16 mouse cellular contexts compared by ENCODE assay signal in genomic region chr4:128087704-128088103, GRCm38 (mm10).
DNase-seq lines count a peak whose midpoint lies in the region; ATAC-seq lines count a peak whose summit lies in the region.
"Had no signal": no experiment of that assay in that cellular context is flagged by ENCODE, and none has a peak within 500 bp of the region (broad histone marks: within the 10 kb centered on the region; RNA-seq: fewer than 3 reads in every experiment).

No protein-coding gene starts in this region.

- no peak overlapping the region for H3K9ac ChIP-seq in kidney, embryonic 16.5 days (replicated peaks; ENCODE audit: low read length)
- H3K9ac ChIP-seq in hindbrain, embryonic 16.5 days (ENCODE audit: low read depth, low read length), result no peak overlapping the region
- H3K9ac ChIP-seq: embryonic facial prominence, embryonic 12.5 days had no signal

- H3K4me2 ChIP-seq in kidney, embryonic 16.5 days (replicated peaks; ENCODE audit: low read depth, low read length), result no peak overlapping the region
- H3K4me2 ChIP-seq in hindbrain, embryonic 16.5 days (ENCODE audit: low read length), result no peak overlapping the region
- H3K4me2 ChIP-seq: embryonic facial prominence, embryonic 12.5 days; liver, embryonic 11.5 days had no signal

- no peaks in the 10 kb centered on the region for H3K36me3 ChIP-seq in kidney, embryonic 16.5 days (ENCODE audit: insufficient read depth, low read length)
- H3K36me3 ChIP-seq in hindbrain, embryonic 16.5 days (ENCODE audit: control insufficient read depth, insufficient read depth, low read length), result no peaks in the 10 kb centered on the region
- H3K36me3 ChIP-seq: embryonic facial prominence, embryonic 12.5 days; G1E had no signal

- ATAC-seq in kidney, embryonic 16.5 days (ENCODE audit: low FRiP score, low TSS enrichment), result peak; percentile 91
- ATAC-seq in hindbrain, embryonic 16.5 days, result peak; percentile 81
- ATAC-seq in neutrophil, adult 5-6 weeks (ENCODE audit: extremely low read depth, insufficient number of reproducible peaks, low FRiP score, poor library complexity, severe bottlenecking), result peak; percentile 6; the same call in 1 of the 2 replicates

- H3K27ac ChIP-seq in kidney, embryonic 16.5 days (ENCODE audit: low read length), result no peak overlapping the region
- H3K27ac ChIP-seq in hindbrain, embryonic 16.5 days (ENCODE audit: low read depth, low read length), result peak overlapping the region; percentile 21; the same call in 1 of the 2 replicates
- H3K27ac ChIP-seq: embryonic facial prominence, embryonic 12.5 days had no signal

- H3K4me1 ChIP-seq in kidney, embryonic 16.5 days (ENCODE audit: insufficient read depth, low read length), result no peaks in the 10 kb centered on the region
- H3K4me1 ChIP-seq in hindbrain, embryonic 16.5 days (ENCODE audit: control insufficient read depth, insufficient read depth, low read depth, low read length), result peaks cover 23% of the 10 kb centered on the region
- H3K4me1 ChIP-seq: embryonic facial prominence, embryonic 12.5 days had no signal

- H3K27me3 ChIP-seq in kidney, embryonic 16.5 days (ENCODE audit: insufficient read depth, low read length), result no peaks in the 10 kb centered on the region
- no peaks in the 10 kb centered on the region for H3K27me3 ChIP-seq in hindbrain, embryonic 16.5 days (replicated peaks; ENCODE audit: control insufficient read depth, insufficient read depth, low read length)
- H3K27me3 ChIP-seq: embryonic facial prominence, embryonic 12.5 days had no signal

- WGBS in kidney, embryonic 16.5 days, result 4% methylated on average over 3 of the region's 3 CpGs
- WGBS in hindbrain, embryonic 16.5 days, result 18% methylated on average over 3 of the region's 3 CpGs

- peak; percentile 43 for DNase-seq in gastrocnemius, adult 18-20 months (ENCODE audit: low spot score)
- no peak for DNase-seq in gastrocnemius, postnatal 10 days
- no peak for DNase-seq in kidney, postnatal 14 days
- DNase-seq in cerebellum, adult 11 months, result no peak
- DNase-seq in lung, postnatal 4 days, result no peak
- DNase-seq: B cell, adult 2 months; cerebellum, adult 2 months; kidney, postnatal 25 days; right cerebral cortex, postnatal 14 days; thymus, postnatal 14 days had no signal

- H3K4me3 ChIP-seq in kidney, embryonic 16.5 days (ENCODE audit: low read length), result no peak overlapping the region
- H3K4me3 ChIP-seq in hindbrain, embryonic 16.5 days (ENCODE audit: low read length), result no peak overlapping the region
- H3K4me3 ChIP-seq: embryonic facial prominence, embryonic 12.5 days had no signal

- H3K9me3 ChIP-seq in kidney, embryonic 16.5 days (ENCODE audit: low read length), result no peaks in the 10 kb centered on the region
- no peaks in the 10 kb centered on the region for H3K9me3 ChIP-seq in hindbrain, embryonic 16.5 days (ENCODE audit: control insufficient read depth, low read length)
- H3K9me3 ChIP-seq: embryonic facial prominence, embryonic 12.5 days had no signal

Comparison
In these comparisons a context has a peak if more than half of its experiments do, and no peak if none do; other contexts are left out.
1. ATAC-seq: peak in every context shown above with its lines; median percentile 91 in kidney, embryonic 16.5 days; 81 in hindbrain, embryonic 16.5 days; 6 in neutrophil, adult 5-6 weeks.